Mouse (Mus musculus) right cerebral cortex, postnatal 36 days (tissue): ENCODE data around the gene Klhl12.
"Not testable (repeated sequence)": the region's sequence is repeated elsewhere in the genome, so short reads cannot be mapped to it uniquely, and the experiment has no call there.

Experiments
- DNase-seq, 2 experiments: peaks; one replicate each; pipeline ENCODE4 v3.0.0; 2022; ENCODE audit warnings: low spot score in 2 of 2, mixed read lengths in 1 of 2

Gene Klhl12

DNA sequence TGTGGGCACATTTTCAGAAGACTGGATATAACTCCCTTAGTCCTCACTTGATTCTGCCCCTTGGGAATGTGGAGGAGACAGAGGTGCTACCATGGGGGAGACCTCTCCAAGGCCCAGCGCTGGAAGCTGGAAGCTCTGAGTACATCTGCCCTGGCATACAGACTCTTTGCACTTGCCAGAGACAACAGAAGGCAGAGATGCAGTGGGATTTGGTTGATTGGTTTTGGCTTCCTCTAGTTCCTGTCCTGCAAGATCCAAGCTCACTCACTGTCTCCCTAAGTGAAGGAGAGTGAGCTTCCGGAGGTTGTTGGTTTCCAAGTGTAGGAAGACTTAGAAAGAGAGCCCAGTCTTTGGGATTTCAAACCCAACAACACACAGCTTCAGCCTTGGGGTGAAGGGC is 60.6 kb downstream of the Klhl12 start:
- no peak for DNase-seq

DNA sequence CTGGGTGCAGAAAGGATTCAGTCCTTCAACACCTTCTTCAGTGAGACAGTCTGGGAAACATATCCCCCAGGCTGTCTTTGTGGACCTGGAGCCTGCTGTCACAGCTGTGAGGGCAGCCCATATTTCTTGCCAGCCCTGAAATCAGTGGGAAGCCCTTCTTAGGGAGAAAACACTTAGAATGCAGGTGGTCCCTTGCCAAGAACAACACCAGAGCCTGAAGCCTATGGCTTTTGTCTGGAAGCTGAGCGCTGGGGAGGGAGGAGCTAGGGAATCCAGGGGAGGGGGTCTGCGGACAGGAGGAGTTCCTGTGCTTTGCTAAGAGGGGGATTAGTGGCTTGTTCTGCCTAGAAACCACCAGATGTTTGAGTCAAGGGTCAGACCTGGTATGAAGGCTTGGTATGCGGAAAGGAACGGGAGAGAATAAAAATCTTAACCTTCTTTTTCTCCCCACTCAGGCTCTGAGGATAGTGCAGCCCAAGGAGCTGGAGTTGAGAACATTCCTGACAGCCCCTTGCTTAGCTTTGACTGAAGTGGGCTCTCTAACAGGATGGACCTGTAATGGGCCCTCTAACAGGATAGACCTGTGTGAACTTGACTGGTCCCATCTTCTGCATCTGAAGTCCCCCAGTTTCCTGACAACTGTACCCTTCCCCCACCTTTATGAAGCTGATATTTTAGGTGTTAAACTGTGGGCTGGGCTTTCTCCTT is 61.3 kb downstream of the Klhl12 start:
- no peak for DNase-seq

DNA sequence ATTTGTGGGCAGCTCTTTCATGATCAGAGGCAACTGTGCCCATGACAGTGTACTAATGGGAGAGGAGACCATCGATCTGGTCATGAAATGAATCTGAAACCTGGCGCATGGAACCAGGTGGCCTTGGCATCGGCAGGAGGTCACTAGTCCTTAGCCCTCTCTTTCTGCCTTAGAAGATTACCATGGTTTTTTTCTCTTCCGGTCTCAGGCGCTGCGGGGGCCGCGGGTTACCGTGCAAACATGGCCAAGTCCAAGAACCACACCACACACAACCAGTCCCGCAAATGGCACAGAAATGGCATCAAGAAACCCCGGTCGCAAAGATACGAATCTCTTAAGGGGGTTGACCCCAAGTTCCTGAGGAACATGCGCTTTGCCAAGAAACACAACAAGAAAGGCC is 62.5 kb downstream of the Klhl12 start:
- DNase-seq, result not testable (repeated sequence)

DNA sequence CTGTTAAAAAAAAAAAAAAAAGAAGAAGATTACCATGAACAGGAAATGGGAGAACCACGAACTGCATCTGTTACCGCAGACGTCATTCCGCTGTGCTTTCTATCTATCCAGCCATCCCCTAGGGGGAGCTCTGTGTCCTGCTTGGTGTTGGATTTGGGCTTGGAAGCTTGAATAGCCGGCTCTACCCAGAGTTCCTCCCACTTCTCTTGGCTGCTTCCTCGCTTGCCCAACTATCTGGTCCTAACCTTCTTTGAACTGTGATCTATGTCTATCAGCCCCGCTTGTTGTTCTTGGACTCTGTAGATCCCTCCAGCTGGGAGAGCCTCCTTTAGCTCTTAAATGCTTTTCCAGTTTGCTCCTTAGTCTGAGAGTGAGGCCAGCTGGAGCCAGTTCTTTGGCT is 63.3 kb downstream of the Klhl12 start:
- DNase-seq, result peak; percentile 68 to 75

DNA sequence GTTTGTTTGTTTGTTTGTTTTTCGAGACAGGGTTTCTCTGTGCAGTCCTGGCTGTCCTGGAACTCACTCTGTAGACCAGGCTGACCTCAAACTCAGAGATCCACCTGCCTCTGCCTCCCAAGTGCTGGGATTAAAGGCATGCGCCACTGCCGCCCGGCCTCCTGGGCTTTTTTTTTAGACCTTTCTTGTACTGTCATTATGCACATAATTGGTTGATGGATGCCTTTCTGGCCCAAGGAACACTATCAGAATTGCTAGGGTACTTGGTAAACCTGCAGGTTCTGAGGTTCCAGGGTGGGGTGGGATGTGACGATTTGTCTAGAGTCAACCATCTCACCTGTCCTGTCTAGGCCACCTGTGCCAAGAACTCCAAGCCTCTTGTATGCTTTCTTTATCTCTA is 63.9 kb downstream of the Klhl12 start:
- not testable (repeated sequence) for DNase-seq

DNA sequence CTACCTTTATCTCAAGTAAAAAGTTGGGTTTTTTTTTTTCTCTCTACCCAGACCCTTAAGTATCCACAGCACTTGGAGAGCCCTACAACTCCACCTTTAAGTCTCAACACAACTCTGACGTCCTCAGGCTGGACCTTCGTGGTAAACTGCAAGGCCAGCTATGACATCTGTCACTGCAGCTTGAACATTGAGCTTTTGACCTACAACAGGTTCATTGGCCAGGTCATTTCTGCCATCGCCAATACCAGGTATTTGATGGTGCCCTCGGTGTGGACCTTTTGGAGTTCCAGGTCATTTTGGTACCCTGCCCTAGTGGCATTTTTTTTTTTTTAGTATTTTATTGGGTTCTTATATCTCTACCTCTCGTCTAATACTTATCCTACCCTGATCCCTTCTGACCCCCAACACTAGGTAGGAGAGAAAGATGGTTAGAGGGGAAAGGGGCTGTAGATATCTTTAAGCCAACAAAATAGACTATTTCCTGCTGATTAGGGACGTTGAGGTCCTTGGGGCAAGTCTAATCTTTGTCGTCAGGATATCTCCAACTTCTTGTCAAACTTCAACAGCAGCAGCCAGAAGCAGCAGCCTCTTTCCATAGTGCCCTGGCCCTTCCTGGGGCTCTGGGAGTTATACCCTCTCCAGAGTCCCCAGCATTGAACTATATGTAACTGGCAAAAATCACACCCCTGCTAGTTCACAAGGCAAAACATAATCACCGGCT is 64.8 kb downstream of the Klhl12 start:
- no peak for DNase-seq

DNA sequence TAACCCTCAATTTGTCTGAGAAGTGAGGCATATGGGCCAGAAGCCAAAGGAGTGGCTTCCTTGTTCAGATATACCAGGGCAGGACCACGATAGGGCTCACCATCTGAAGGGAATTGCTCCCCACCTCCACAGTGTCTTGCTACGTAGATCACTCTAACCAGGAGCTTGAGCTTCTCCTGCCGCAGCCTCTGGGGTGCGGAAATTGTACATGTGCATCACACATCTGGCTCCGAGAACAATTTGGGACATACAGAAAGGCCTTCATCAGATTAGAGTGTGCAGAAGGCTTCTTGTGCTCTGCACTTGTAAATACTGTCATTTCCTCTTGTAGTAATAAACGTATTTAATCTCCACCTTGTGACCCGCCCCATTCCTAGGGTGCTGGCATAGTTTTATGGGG is 65.8 kb downstream of the Klhl12 start:
- no peak for DNase-seq

DNA sequence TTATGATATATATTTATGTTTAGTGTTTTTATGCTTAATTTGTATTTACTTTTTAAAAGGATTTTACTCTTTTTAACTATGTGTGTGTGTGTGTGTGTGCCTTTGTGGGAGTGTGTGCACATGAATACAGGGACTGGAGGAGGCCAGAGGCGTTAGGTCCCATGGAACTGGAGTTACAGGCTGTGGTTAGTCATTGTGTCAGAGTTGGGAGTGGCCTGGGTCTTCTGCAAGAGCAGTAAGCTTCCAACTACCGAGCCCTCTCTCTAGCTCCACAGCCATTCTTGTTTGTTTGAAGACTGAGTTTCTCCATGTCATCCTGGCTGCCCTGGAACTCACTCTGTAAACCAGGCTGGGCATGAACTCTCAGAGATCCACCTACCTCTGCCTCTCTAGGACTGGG is 67.0 kb downstream of the Klhl12 start:
- DNase-seq, result no peak

DNA sequence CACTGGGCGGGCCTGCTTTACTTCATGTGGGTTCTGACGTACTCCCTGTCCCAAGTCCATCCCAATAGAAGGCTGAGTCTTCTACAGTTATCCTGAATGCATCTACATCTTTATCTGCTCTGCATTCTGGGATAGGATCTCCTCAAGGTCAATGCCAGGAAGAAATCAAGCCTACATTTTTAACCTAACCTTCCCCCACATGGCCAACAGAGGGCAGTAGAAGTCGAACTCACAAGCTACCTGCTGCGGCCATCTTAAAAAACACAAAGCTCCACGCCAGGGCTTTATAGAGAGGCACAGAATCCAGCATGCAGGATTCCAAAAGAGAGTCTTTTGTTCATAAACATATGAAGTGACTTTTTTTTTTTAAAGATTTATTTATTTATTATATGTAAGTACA is 69.1 kb downstream of the Klhl12 start:
- DNase-seq, result no peak

DNA sequence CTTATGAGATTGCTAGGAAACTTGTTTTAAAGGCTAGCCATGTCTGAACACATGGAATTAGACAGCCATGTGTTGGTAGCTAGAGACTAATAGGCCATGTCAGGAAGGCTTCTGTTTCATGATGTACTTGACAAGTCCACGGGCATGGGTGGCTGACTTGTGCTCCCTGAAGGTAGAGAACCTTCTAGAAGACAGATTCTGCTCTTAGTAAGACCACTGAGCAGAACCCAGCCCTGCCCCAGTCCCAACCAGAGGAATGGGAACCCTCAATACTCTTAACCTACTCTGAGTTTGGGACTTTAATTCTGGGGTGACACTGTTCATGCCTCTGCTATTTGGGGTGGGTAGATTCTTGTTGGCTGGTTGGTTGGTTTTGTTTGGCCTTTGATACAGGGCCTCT is 69.7 kb downstream of the Klhl12 start:
- no peak for DNase-seq

DNA sequence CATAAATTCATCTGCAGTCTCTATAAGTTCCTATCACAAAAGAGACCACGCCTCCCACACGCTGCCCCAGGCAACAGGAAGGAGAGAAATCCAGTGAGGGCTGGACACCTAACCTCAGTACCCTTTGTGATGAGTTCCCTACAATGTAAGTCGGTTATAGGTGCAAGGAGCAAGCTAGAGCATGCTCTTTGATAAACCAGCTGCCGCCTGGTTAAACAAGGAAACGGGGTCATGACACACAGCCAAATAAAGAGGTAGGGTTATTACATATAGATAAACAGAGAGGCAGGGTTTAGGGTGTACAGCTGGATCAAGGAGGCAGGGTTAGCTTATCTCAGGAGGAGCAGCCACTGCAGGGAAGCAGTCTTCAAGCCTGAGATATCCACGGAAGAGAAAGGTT is 71.4 kb downstream of the Klhl12 start:
- no peak for DNase-seq

DNA sequence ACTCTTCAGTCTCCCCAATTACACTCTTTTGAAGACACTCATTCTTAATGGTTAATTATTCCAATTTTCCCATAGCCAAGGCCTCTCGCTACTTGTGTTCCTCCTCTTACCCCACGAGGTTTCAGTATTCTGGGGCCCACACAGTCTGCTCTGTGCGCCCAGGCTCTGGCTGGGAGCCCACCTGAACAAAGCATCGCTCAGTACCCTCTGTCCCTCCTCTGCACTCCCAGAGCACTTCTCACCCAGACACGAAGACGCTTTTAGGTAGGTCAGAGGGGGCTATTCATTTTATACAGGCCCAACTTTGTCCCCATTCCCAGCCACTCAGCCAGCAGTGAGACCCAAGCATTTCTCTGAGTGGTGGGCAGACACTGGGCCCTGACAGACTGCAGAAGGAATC is 75.3 kb downstream of the Klhl12 start:
- DNase-seq, result peak; percentile 32 to 34

DNA sequence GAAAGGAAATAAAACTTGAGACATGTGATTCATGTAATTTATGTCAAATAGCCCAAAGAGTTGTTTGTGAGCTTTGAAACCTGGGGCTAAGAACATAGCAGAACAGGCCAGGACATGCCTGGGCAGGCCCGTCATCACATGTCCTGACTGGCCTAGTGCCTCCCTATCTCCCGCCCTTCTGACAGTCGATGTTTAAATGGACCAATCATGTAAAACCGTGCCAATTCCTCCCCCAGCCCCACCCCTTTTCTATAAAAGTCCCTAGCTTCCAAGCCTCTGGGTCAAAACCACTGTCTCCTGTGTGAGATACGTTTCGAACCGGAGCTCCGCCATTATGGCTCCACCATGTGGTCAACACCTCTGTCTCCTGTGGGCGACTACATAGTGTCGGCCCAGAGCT is 78.4 kb downstream of the Klhl12 start:
- not testable (repeated sequence) for DNase-seq

DNA sequence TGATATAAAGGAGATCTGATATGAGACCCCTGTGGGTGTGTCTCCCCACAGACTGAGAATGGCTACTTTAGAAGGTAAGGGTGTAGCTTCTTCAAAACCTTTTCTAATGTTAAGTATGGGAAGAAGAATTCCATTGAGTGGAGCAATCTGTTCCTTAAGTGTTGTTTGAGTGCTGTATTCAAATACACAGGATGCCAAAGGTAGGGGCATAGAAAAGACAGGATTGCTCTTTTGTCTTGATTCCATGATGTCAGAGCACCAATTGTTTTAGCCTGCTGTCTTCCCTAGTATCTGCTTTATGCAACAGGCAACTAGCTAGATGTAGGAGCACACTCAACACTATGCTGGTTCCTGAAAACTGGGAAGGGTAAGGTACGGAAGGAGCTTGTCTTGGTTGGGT is 79.7 kb downstream of the Klhl12 start:
- no peak for DNase-seq

DNA sequence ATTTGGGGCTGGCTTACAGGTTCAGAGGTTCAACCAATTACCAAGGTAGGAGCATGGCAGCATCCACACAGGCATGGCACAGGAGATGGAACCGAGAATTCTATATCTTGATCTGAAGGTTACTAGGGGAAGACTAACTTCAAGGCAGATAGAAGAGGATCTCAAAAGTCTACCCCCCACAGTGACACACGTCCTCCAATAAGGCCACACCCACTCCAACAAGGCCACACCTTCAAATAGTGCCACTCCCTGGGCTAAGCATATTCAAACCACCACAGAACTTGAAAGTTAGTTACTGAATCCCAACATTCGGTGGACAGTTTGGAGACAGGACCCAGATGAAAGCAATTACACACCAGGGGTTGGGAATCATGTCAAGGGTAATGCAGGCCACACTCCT is 80.2 kb downstream of the Klhl12 start:
- no peak for DNase-seq

DNA sequence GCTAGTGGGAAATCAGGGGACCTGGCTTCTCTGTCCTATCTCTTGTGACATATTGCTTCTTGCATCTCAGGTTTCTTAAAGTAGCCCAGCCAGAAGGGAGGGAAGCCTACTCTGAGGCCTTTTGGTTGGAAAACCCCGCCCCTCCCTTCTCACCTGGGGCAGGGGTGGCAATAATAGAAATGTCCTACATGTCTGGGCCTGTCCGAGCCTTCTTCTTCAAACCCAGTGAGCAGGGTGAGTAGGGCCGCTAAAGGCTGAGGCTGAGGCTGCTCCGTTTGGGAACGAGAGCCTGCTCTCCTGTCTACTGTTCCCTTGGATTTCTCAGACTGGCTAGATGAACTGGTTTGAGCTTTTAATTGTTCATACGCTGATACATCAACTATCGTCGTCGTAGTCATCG is 85.3 kb downstream of the Klhl12 start:
- DNase-seq, result no peak
